Mouse (Mus musculus): ENCODE measurements at regions not wholly inside any gene's neighbourhood (a gene's known extent, or its start where the extent isn't known, plus 50 kb on each side); places are given as distances from the start of the nearest gene placed in this dataset.
"Not testable (repeated sequence)": the region's sequence is repeated elsewhere in the genome, so short reads cannot be mapped to it uniquely, and the experiment has no call there.

GRCm38 (mm10) chr5:63331186-63331585 lies 317.7 kb upstream of the Nwd2 start:
- DNase-seq (ENCODE audit: low spot score): no peak

GRCm38 (mm10) chr5:63351108-63351507 lies 297.8 kb upstream of the Nwd2 start:
- peak; percentile 1 for DNase-seq (ENCODE audit: low spot score)

- DNase-seq (ENCODE audit: low spot score): no peak
These were observed 256.9 kb upstream of the Nwd2 start for GRCm38 (mm10) chr5:63391956-63392355.

- DNase-seq (ENCODE audit: low spot score): no peak
These were observed 250.9 kb upstream of the Nwd2 start for GRCm38 (mm10) chr5:63397963-63398362.

GRCm38 (mm10) chr5:63430167-63430566 lies 218.7 kb upstream of the Nwd2 start:
- no peak for DNase-seq (ENCODE audit: low spot score)

GRCm38 (mm10) chr5:63444407-63444806 lies 204.5 kb upstream of the Nwd2 start:
- no peak for DNase-seq (ENCODE audit: low spot score)

GRCm38 (mm10) chr5:63445171-63445570 lies 203.7 kb upstream of the Nwd2 start:
- DNase-seq (ENCODE audit: low spot score): no peak

GRCm38 (mm10) chr5:63468526-63469268 lies 180.2 kb upstream of the Nwd2 start:
- DNase-seq (ENCODE audit: low spot score): no peak

- no peak for DNase-seq (ENCODE audit: low spot score)
These were observed 179.2 kb upstream of the Nwd2 start for GRCm38 (mm10) chr5:63469701-63470100.

GRCm38 (mm10) chr5:63473163-63473562 lies 175.7 kb upstream of the Nwd2 start:
- DNase-seq (ENCODE audit: low spot score): peak; percentile 12

- DNase-seq (ENCODE audit: low spot score): no peak
These were observed 172.5 kb upstream of the Nwd2 start for GRCm38 (mm10) chr5:63476240-63476973.

GRCm38 (mm10) chr5:63498952-63499351 lies 149.9 kb upstream of the Nwd2 start:
- no peak for DNase-seq (ENCODE audit: low spot score)

GRCm38 (mm10) chr5:63503056-63503845 lies 145.7 kb upstream of the Nwd2 start:
- no peak for DNase-seq (ENCODE audit: low spot score)

GRCm38 (mm10) chr5:63534197-63534596 lies 114.7 kb upstream of the Nwd2 start:
- DNase-seq (ENCODE audit: low spot score): peak; percentile 50

GRCm38 (mm10) chr5:63540530-63540929 lies 108.4 kb upstream of the Nwd2 start:
- peak; percentile 12 for DNase-seq (ENCODE audit: low spot score)

GRCm38 (mm10) chr5:63545482-63545881 lies 103.4 kb upstream of the Nwd2 start:
- no peak for DNase-seq (ENCODE audit: low spot score)

GRCm38 (mm10) chr5:63565891-63566290 lies 83.0 kb upstream of the Nwd2 start:
- DNase-seq (ENCODE audit: low spot score): not testable (repeated sequence)

GRCm38 (mm10) chr5:63575401-63575800 lies 73.5 kb upstream of the Nwd2 start:
- DNase-seq (ENCODE audit: low spot score): no peak

GRCm38 (mm10) chr5:63579409-63579808 lies 69.5 kb upstream of the Nwd2 start:
- no peak for DNase-seq (ENCODE audit: low spot score)

GRCm38 (mm10) chr5:63587051-63587450 lies 61.9 kb upstream of the Nwd2 start:
- no peak for DNase-seq (ENCODE audit: low spot score)

GRCm38 (mm10) chr5:63587855-63588254 lies 61.0 kb upstream of the Nwd2 start:
- no peak for DNase-seq (ENCODE audit: low spot score)

Measured in embryo, embryonic 10.5 days (tissue).